Mouse (Mus musculus) fat pad, adult 2 months (tissue): ENCODE data around the gene Ice2.
A peak's percentile ranks its signal among the peaks of the same experiment; 100 is the strongest.

ENCODE experiments used
- DNase-seq: peaks from one replicate; pipeline ENCODE4 v3.0.0-alpha.2; 2011; ENCODE audit warnings: low read depth, low spot score; ENCODE audit errors: extremely low read depth

The Ice2 gene

DNA sequence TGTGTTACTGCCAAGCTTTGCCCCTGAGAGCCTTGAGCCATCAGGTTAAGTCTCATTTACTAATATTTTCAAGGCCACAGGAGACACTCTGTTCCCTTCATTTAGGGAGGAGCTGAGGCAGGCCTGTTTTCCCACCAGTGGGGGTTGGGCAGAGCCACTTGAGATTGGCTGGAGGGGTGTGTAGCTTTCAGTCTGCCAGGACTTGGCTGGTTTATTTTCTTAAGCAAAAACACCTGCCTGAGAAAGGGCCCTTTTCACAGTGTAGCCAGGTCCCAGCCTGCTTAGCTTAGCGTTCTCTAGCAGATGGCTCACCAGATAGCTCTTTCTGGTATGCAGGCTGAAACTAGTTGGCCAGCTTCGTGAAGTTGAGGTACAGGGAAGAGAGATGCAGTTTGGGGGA is 61.3 kb downstream of the Ice2 start:
- peak; percentile 96 for DNase-seq

DNA sequence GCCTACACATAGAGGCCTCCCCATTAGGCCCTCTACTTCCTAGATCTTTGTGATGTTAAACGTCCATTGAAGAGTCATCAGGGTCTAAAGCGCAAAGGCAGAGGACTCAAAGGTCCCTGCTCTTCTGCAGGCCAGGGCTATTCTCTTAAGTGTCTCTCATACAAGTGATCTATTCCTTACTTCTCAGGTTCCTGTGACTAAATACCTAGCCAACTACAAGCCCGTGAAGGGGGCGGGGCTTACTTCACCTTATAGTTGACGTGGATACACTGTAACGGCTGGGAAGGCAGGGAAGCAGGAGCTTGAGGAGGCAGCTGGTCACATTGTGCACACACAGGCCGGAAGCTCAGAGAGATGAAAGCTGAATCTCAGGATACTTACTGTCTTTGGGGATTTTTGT is 62.2 kb downstream of the Ice2 start:
- DNase-seq: no peak

DNA sequence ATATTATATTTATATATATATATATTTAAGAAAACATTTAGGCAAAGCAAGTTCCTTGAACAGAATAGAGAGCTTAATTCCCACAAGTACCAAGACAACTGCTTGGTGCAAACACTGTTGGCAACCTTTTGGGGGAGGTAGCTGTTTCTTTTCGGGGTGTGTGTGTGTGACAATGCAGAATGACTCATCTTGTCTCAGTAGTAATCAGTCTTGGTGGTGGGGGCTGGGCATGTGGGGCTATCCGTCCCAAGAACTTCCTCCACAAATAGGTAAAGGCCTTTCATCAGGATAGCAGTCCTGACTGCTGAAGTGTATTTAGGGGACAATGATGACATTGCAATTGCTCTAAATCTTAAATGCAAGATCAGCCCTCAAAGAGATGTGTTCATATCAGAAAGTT is 65.3 kb downstream of the Ice2 start:
- no peak for DNase-seq

DNA sequence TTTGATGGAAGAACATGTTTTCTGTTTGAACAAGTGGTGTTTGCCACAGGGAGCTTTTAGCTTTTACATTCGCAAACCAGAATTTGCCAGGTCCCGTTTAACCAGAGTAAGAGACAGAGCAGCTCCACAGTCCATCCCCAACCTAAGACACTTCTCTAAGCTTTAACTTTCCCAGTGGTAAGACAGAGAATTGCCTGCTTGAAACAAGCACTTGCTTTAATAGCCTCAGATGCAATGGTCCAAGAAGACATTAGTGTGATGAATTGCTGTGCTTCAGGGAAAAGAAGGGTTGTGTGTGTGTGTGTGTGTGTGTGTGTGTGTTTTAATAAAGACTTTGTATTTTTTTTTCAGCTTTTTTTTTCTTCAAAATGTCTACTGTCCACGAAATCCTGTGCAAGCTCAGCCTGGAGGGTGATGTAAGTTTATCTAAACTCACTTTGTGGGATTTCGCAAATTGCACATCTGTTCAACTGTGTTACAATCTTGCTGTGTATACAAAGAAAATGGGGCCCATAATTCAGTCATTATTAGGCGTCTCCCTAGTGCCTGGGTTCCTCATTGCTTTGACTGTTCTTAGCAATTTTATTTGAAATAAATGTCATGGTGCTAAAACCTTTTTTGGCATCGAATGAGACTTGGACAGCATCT is 66.5 kb downstream of the Ice2 start:
- no peak for DNase-seq

DNA sequence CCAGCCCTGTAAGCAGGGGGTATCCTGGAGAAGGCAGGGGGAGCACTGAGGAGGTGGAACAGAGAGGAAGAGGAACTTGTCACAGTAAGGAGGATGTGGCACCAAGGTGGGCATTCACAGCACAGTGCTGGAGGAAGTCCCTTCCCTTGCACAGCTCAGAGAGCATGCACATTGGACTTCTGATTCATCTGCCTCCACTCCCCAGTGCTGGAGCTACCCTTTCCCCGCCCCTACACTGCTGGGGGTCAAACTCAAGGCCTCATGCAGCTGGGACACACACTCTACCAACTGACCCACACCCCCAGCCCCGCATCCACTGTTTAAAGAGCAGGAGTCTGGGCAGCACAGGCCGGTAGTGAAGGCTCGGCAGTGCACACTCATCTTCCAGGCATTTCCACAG is 68.4 kb downstream of the Ice2 start:
- no peak for DNase-seq

DNA sequence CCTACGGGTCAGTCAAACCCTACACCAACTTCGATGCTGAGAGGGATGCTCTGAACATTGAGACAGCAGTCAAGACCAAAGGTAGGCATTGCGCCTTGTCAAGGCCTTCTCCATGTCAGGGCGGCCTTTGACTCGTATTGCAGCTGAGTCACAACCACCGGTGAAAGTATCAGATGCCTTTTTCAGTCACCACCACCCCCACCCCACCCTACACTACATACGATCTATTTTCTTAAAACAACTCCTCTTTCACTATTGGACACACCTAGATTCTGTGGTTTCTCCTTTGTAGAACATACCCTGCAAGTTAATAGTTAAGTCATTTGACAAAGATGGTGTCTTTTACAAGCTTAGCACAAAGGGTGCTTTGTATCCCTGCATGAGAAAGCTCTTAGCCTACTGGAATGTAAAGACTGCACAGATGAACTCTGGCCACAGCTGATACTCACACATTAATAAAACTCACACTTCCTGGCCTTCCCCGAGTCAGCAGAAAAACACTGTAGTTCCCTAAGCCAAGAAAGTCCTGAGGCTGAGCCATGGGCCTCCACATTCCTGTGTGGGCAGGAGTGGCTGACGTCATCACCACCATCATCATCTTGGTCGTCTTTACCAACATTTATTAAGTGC is 69.7 kb downstream of the Ice2 start:
- no peak for DNase-seq

DNA sequence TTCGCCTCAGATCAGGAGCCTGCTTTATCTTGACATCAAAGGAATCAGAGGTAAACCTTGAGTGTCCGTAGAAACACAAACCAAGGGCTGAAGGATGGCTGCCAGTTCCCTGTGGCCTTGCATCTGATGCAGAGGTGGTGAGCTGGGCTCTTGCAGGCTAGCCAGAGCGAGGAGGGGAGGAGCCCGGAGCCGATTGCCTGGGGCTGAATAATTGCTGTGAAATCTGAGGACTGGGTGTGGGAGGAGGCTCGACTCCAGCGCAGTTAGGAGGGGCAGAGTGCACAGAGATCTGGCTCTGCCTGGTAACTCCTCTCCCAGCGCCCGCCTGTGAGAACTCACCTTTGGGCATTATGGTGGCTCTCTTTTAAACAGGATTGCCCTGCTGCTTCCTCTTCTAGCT is 71.3 kb downstream of the Ice2 start:
- DNase-seq: no peak

DNA sequence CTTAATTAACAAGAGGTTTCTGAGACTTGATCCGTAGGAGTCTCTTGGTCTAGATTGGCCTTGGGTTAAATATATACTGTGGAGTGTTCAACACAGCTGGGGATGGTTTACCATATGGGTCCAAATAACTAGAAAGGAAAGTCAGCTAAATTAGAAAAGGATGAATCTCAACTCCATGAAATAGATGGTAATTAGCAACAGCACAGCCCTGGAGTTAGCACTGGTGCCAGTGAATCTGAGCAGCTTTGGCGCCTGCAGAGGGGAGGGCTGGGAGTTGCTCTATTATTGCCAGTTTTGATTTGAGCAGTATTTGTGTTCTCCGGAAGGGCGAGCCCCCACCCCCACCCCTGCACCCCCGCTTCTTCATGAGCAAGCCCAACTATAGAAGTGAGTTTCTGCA is 72.7 kb downstream of the Ice2 start:
- no peak for DNase-seq

DNA sequence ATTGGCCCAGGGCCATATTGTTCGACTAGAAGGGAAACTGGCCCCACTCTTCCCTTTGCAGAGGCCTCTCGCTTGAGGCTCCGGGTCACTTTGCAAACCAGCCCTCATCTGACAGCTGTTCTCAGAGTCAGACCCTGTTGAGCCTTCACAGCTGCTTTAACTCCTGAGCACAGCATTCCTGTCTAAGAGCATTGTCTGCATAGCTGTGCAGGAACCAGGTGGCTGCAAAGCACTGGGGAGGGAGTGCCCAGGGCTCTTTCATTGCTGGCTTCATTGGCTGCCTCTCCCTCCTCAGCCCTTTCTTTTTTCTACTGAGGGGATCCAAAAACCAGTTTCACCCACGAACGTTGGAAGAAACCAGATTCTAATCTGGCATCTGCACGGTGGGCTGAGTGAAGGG is 73.2 kb downstream of the Ice2 start:
- DNase-seq: no peak

DNA sequence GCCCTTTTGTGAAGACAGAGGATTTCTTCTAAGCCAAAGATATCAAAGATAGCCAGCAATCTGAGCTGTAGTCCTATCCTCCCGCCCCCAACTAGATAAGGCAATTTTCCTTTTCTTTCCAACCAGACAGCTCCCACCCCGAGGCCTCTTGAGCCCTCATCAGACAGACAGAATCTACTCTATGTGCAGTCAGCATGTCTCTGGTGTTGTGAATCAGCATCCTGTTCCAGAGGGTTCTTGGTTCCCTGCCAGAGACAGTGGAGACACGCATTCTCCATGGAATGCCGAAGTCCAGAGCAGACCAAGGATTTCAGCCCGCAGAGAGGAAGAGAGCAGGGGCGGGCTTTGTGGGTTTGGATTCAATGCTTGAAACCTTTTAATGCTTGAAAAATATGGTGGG is 75.0 kb downstream of the Ice2 start:
- no peak for DNase-seq

DNA sequence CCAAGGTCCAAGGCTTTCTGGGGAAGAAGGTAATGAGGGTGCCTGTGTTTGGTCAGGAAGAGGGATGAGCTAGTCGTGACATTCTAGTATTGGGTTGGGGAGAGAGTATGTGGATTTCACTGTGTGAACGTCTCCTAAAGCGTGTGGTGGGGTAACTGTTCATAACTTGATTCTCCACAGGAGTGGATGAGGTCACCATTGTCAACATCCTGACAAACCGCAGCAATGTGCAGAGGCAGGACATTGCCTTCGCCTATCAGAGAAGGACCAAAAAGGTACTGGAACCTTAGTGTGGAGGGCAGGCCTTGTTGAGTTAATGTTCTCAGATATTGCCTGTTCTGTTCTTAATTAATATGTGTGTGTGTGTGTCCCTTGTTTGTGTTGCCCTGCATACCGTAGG is 78.2 kb downstream of the Ice2 start:
- DNase-seq: no peak

DNA sequence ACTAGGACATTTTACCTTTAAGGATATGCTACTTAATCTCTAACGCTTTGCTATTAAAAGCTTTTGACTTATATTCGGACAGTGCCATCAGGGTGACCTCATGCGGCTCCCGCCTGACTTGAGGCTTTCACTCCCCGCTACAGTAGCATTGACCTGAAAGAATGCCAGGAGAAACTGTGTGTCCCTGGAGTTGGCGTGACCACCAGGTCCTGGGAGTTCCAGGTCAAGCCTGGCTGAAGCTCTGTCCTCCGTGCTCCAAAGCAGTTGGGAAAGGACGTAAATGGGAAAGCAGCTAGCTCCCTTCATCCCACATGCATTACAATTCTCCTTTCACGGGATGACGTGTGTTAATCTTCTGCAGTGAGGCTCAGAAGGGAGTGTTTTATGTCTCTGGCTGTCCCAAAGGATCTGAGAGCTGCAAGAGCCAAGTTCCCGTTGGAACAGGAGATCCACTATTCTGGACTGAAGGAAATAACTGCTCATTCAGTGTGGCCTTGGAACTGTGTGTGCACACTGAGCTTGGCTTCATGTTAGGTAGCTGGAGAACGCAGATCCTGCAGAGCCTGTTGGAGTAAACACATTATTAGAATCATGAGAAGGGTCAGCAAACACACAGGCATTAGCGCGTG is 79.6 kb downstream of the Ice2 start:
- DNase-seq: no peak

DNA sequence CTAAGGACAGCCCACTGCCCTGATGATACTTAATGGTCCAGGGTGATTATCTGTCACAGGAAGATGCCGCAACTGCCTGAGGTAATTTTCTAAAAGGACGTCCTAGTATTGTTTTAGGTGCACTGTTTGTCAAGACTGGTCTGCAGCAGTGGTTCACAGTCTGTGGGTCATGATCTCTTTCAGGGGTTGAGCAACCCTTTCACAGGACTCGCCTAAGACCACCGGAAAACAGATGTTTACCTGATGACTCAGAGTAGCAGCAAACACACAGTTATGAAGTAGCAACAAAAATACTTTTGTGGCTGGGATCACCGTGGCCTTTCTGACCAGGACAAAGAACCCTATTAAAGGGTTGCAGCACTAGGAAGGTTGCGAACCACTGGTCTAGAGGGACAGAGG is 80.1 kb downstream of the Ice2 start:
- DNase-seq: no peak

DNA sequence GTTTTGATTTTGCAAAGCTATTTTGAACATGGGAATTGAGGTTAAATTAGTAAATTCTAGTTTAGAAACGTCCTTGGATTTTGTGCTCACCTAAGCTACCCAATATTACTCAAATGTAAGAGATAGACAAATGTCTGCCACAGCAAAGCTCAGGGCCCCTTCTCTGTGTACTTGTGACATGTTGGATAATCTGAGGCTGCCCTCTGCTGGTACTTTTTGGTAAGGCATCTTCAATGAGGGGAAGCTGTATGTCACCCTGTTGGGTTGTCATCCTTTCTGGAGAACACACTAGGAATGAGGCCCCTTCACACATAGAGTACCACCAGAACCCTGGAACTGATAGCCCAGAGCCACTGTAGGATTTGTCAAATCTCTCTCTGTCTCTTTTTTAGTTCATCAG is 82.6 kb downstream of the Ice2 start:
- DNase-seq: no peak
